13 mouse cellular contexts compared by ENCODE assay signal in the genomic region with DNA sequence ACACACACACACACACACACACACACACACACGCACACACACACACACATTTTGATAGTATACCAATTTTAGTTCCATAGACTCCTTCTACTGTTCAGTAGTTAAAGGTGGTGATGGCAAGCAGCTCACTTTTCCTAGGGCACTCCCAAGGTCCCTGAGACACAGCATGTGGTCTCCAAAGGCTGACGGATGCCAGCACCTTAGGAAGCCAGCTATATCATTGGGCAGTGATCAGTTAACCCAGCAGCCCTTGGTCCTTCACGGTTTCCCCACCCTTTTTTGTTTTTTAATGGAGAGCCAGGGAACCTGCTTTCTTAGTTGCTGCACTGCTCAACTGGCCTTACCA. TPM values are rescaled to one million over a fixed set of nuclear protein-coding genes. Genes with fewer than 3 reads are reported as not detected.
DNase-seq lines count a peak whose midpoint lies in the region; ATAC-seq lines count a peak whose summit lies in the region.
"Had no signal": no experiment of that assay in that cellular context is flagged by ENCODE, and none has a peak within 500 bp of the region (broad histone marks: within the 10 kb centered on the region; RNA-seq: fewer than 3 reads in every experiment).

No protein-coding gene starts in this region.

- H3K9me3 ChIP-seq in forebrain, embryonic 11.5 days (ENCODE audit: control insufficient read depth, low read length), result no peaks in the 10 kb centered on the region
- H3K9me3 ChIP-seq in forebrain, embryonic 15.5 days, result no peaks in the 10 kb centered on the region
- no peaks in the 10 kb centered on the region for H3K9me3 ChIP-seq in liver, embryonic 12.5 days (replicated peaks)
- H3K9me3 ChIP-seq in forebrain, embryonic 16.5 days (ENCODE audit: control insufficient read depth, low read length), result no peaks in the 10 kb centered on the region
- no peaks in the 10 kb centered on the region for H3K9me3 ChIP-seq in midbrain, embryonic 13.5 days

- ATAC-seq in forebrain, embryonic 11.5 days (replicated peaks; ENCODE audit: low FRiP score), result no peak; the same call in none of the 2 replicates
- ATAC-seq in forebrain, embryonic 15.5 days (replicated peaks), result no peak; the same call in 1 of the 2 replicates
- ATAC-seq in liver, embryonic 12.5 days, result peak; percentile 18; the same call in 1 of the 2 replicates
- ATAC-seq in forebrain, embryonic 16.5 days, result 0 out of 2 replicates have a peak, but pooled peaks have one; percentile 33
- peak; percentile 63 for ATAC-seq in midbrain, embryonic 13.5 days

- no peak overlapping the region for H3K4me3 ChIP-seq in forebrain, embryonic 11.5 days (ENCODE audit: low read depth, low read length)
- H3K4me3 ChIP-seq in forebrain, embryonic 15.5 days, result no peak overlapping the region
- no peak overlapping the region for H3K4me3 ChIP-seq in liver, embryonic 12.5 days
- no peak overlapping the region for H3K4me3 ChIP-seq in forebrain, embryonic 16.5 days (replicated peaks; ENCODE audit: low read length)
- H3K4me3 ChIP-seq in midbrain, embryonic 13.5 days (replicated peaks), result no peak overlapping the region

- no peak overlapping the region for H3K27ac ChIP-seq in forebrain, embryonic 11.5 days (ENCODE audit: low read depth, low read length)
- no peak overlapping the region for H3K27ac ChIP-seq in forebrain, embryonic 15.5 days (replicated peaks)
- no peak overlapping the region for H3K27ac ChIP-seq in liver, embryonic 12.5 days
- H3K27ac ChIP-seq in forebrain, embryonic 16.5 days (ENCODE audit: low read length), result no peak overlapping the region
- H3K27ac ChIP-seq in midbrain, embryonic 13.5 days, result no peak overlapping the region

- H3K27me3 ChIP-seq in forebrain, embryonic 11.5 days (ENCODE audit: control insufficient read depth, insufficient read depth, low read length), result no peaks in the 10 kb centered on the region
- H3K27me3 ChIP-seq in forebrain, embryonic 15.5 days, result no peaks in the 10 kb centered on the region
- H3K27me3 ChIP-seq in liver, embryonic 12.5 days (replicated peaks), result no peaks in the 10 kb centered on the region
- no peaks in the 10 kb centered on the region for H3K27me3 ChIP-seq in forebrain, embryonic 16.5 days (replicated peaks; ENCODE audit: control insufficient read depth, insufficient read depth, low read length)
- H3K27me3 ChIP-seq in midbrain, embryonic 13.5 days, result no peaks in the 10 kb centered on the region

- peak; percentile 39 for DNase-seq in forebrain, embryonic 11.5 days (ENCODE audit: low spot score)
- no peak for DNase-seq in liver
- no peak for DNase-seq in right cerebral cortex, postnatal 10 days (ENCODE audit: low spot score in 2 of 2)
- no peak for DNase-seq in adrenal gland, adult 18-20 months (ENCODE audit: low spot score in 2 of 2)
- DNase-seq: gastrocnemius, postnatal 25 days had no signal

- no peaks in the 10 kb centered on the region for H3K36me3 ChIP-seq in forebrain, embryonic 11.5 days (ENCODE audit: control insufficient read depth, insufficient read depth, low read length)
- no peaks in the 10 kb centered on the region for H3K36me3 ChIP-seq in forebrain, embryonic 15.5 days
- no peaks in the 10 kb centered on the region for H3K36me3 ChIP-seq in liver, embryonic 12.5 days
- no peaks in the 10 kb centered on the region for H3K36me3 ChIP-seq in forebrain, embryonic 16.5 days (ENCODE audit: control insufficient read depth, insufficient read depth)
- H3K36me3 ChIP-seq in midbrain, embryonic 13.5 days, result no peaks in the 10 kb centered on the region

- H3K4me2 ChIP-seq in forebrain, embryonic 11.5 days (ENCODE audit: low read depth, low read length, severe bottlenecking), result no peak overlapping the region
- H3K4me2 ChIP-seq in forebrain, embryonic 15.5 days (replicated peaks), result no peak overlapping the region
- H3K4me2 ChIP-seq in liver, embryonic 12.5 days, result no peak overlapping the region
- no peak overlapping the region for H3K4me2 ChIP-seq in forebrain, embryonic 16.5 days (ENCODE audit: low read length)
- no peak overlapping the region for H3K4me2 ChIP-seq in midbrain, embryonic 13.5 days (replicated peaks)

- H3K4me1 ChIP-seq in forebrain, embryonic 11.5 days (replicated peaks; ENCODE audit: control insufficient read depth, insufficient read depth, low read length), result no peaks in the 10 kb centered on the region
- peaks cover 7% of the 10 kb centered on the region; the same call in 1 of the 2 replicates for H3K4me1 ChIP-seq in forebrain, embryonic 15.5 days
- H3K4me1 ChIP-seq in liver, embryonic 12.5 days, result no peaks in the 10 kb centered on the region
- H3K4me1 ChIP-seq in forebrain, embryonic 16.5 days (replicated peaks; ENCODE audit: control insufficient read depth, insufficient read depth, low read length), result peaks cover 2% of the 10 kb centered on the region; the same call in 1 of the 2 replicates
- peaks cover 5% of the 10 kb centered on the region; the same call in 1 of the 2 replicates for H3K4me1 ChIP-seq in midbrain, embryonic 13.5 days (replicated peaks)

- WGBS in forebrain, embryonic 11.5 days, result 38% methylated on average over 3 of the region's 3 CpGs
- 32% methylated on average over 3 of the region's 3 CpGs for WGBS in forebrain, embryonic 15.5 days
- 44% methylated on average over 3 of the region's 3 CpGs for WGBS in liver, embryonic 12.5 days (ENCODE audit: insufficient replicate concordance)
- 41% methylated on average over 3 of the region's 3 CpGs for WGBS in forebrain, embryonic 16.5 days
- 38% methylated on average over 3 of the region's 3 CpGs for WGBS in midbrain, embryonic 13.5 days

- H3K9ac ChIP-seq in forebrain, embryonic 11.5 days (ENCODE audit: low read length), result no peak overlapping the region
- H3K9ac ChIP-seq in forebrain, embryonic 15.5 days (replicated peaks), result no peak overlapping the region
- no peak overlapping the region for H3K9ac ChIP-seq in liver, embryonic 12.5 days
- no peak overlapping the region for H3K9ac ChIP-seq in forebrain, embryonic 16.5 days (replicated peaks; ENCODE audit: low read depth, low read length)
- no peak overlapping the region for H3K9ac ChIP-seq in midbrain, embryonic 13.5 days (replicated peaks)

RNA-seq across cellular contexts. Expression of a gene that starts 0.6 kb away (rescaled TPM):
- polyA plus RNA-seq in forebrain, embryonic 11.5 days (2014; fragmentation: Nextera tagmentation; extraction: Ambion mirVana), result 0.43 and 0.79 TPM in 2 replicates
- polyA plus RNA-seq in forebrain, embryonic 15.5 days (2015; fragmentation: Nextera tagmentation; extraction: Ambion mirVana), result 1.2 and 2.2 TPM in 2 replicates
- polyA plus RNA-seq in liver, embryonic 12.5 days (2016; fragmentation: Nextera tagmentation; extraction: Ambion mirVana), result 0.06 and 0.20 TPM in 2 replicates
- polyA plus RNA-seq in forebrain, embryonic 16.5 days (2015; fragmentation: Nextera tagmentation; extraction: Ambion mirVana), result 1.7 and 2.7 TPM in 2 replicates
- 1.5 and 1.9 TPM in 2 replicates for polyA plus RNA-seq in midbrain, embryonic 13.5 days (2015; fragmentation: Nextera tagmentation; extraction: Ambion mirVana)
- total RNA-seq in adrenal gland, adult 18-20 months (2021), result 1 to 10 TPM; 4.0 to 4.5 TPM
- total RNA-seq: common myeloid progenitor, adult 5-6 weeks had no signal

RNA-seq across cellular contexts. Expression of a gene that starts 21.1 kb away (rescaled TPM):
- 0.49 and 0.51 TPM in 2 replicates for polyA plus RNA-seq in forebrain, embryonic 11.5 days (2014; fragmentation: Nextera tagmentation; extraction: Ambion mirVana)
- polyA plus RNA-seq in forebrain, embryonic 15.5 days (2015; fragmentation: Nextera tagmentation; extraction: Ambion mirVana), result 22.6 and 27.1 TPM in 2 replicates
- polyA plus RNA-seq in liver, embryonic 12.5 days (2016; fragmentation: Nextera tagmentation; extraction: Ambion mirVana), result 0.11 TPM in 1 of 2 replicates, not detected in the other
- 25.5 and 27.6 TPM in 2 replicates for polyA plus RNA-seq in forebrain, embryonic 16.5 days (2015; fragmentation: Nextera tagmentation; extraction: Ambion mirVana)
- polyA plus RNA-seq in midbrain, embryonic 13.5 days (2015; fragmentation: Nextera tagmentation; extraction: Ambion mirVana), result 4.8 and 8.5 TPM in 2 replicates
- not detected for total RNA-seq in adrenal gland, adult 18-20 months (2021)
- total RNA-seq: common myeloid progenitor, adult 5-6 weeks; gastrocnemius, postnatal 25 days; neutrophil, adult 5-6 weeks had no signal
- polyA plus RNA-seq: liver, embryonic 16.5 days; Patski had no signal

Comparison
In these comparisons a context has a peak if more than half of its experiments do, and no peak if none do; other contexts are left out.
1. ATAC-seq: peak in liver, embryonic 12.5 days (single experiment), forebrain, embryonic 16.5 days (single experiment) and midbrain, embryonic 13.5 days (single experiment); none in forebrain, embryonic 11.5 days (single experiment) and forebrain, embryonic 15.5 days (single experiment).